Mouse (Mus musculus): ENCODE measurements at regions not wholly inside any gene's neighbourhood (a gene's known extent, or its start where the extent isn't known, plus 50 kb on each side); places are given as distances from the start of the nearest gene placed in this dataset.

DNA sequence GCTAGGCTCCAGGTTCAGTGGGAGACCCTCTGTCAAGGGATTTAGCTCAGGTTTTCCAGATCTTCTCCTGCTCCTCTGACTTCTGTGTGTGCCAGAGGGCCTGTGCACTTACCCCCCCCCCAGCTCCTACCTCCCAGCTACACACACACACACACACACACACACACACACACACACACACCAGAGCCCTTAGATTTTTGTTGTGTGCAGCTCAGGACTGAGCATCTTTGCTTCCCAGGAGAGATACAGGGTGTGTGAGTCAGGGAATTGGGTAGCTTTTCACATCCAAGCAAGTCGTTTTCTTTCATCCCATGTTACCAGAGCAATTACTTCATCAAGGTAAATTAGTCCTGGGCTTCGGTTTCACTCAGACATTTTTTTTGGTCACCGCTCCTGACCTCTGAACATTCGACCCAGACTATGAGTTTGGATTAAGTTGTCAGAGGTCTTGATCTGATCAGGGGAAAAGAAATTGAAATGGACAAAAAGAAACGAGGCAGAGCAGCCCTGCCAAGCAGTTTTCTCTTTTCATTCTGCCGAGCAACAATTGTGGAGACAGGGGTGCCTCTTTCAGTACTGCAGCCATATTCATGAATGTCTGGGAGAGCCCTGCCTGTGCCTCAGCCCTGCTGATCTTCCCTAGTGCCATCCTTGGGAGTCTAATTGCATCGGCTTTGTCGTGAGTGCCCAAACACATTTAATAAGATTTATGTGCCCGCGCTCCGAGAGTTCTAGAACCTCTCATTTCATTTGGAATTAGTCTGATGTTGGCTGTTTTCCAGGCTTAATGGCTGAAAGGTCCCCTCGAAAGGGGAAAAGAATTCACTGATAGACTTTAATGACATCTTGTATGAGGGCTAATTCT, 241.3 kb downstream of the 1500009L16Rik start:
- DNase-seq (ENCODE audit: low spot score in 2 of 2) = no peak

GRCm38 (mm10) chr10:83964838-83965237, 242.2 kb downstream of the 1500009L16Rik start:
- DNase-seq (ENCODE audit: low spot score in 2 of 2) = no peak

DNA sequence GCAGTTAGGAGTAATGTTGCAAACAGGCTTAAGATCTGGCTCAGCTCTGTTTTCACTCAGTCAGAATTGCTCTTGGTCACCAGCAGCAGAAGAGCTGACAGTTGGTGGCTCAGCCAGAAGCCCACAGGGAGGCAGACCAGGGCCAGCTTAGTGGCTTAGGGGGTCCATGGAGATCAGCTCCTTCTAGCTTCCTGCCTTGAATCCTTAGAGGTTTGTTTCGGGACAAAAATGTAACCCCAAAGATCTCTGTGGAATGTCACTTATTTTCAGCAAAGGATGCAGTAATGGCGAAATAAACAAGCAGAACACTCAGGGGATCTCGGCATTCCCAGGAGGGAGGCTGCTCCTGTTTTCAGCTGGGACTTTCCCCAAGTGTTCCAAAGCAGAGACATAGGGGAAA, 247.8 kb downstream of the 1500009L16Rik start:
- no peak for DNase-seq (ENCODE audit: low spot score in 2 of 2)

DNA sequence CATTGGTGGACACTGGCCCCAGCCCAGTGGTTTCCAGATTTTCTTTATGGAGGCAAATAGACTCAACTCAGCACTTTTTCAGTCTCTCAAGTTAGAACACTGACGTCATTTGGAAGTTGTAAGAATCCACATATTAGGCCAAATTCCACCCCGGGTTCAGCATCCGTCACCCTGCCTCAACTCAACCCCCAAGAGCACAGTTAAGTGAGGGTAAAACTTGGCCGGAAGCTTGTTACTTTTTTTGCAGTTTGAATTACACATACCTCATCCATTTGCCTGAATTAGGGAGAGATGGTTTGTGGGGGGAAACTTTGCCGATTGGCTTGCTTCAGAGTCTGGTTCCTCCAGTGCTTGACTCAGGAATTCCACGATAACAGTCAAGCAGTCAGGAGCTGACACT, 251.9 kb downstream of the 1500009L16Rik start:
- no peak for DNase-seq (ENCODE audit: low spot score in 2 of 2)

- no peak for DNase-seq (ENCODE audit: low spot score in 2 of 2)
Measured at GRCm38 (mm10) chr10:83976548-83976947, 253.9 kb downstream of the 1500009L16Rik start.

- DNase-seq (ENCODE audit: low spot score in 2 of 2) = no peak
Measured at GRCm38 (mm10) chr10:83979930-83980329, 257.3 kb downstream of the 1500009L16Rik start.

- peak in 1 of 2 experiments; percentile 8 for DNase-seq (ENCODE audit: low spot score in 2 of 2)
Measured at GRCm38 (mm10) chr10:83984697-83985415, 262.2 kb downstream of the 1500009L16Rik start.

DNA sequence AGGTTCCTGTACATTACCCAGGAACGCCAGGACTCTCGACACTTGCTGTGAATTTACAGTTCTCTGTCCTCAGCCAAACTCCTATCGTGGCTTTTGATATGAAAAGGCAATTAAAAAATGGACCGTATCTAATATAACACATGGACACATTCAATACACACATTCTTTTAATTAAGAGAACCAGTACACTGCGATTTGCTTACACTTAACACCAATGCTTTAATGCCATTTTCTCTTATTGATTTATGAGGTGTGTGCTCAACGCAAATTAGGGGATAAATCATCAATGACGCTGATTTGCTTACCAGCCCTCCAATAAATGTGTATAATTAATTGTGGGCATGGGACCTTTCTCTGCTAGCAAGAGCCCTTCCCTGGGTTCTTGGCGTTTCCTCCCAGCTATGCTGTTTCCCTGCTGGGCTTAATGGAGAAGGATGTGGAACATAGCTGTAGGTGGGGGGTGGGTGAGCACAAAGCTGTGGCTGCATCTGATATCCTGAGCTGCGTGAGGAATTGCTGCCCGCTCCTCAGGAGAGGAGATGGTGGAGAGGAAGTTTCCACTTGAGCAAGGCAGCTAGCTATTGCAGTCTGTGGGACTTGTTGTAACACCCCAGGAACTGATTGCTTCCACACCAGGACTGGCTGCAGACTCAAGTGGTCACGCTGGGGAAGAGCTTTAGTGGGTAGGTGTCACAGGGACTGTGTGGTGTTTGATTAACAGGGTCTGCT, 270.1 kb downstream of the 1500009L16Rik start:
- DNase-seq (ENCODE audit: low spot score in 2 of 2) = no peak

DNA sequence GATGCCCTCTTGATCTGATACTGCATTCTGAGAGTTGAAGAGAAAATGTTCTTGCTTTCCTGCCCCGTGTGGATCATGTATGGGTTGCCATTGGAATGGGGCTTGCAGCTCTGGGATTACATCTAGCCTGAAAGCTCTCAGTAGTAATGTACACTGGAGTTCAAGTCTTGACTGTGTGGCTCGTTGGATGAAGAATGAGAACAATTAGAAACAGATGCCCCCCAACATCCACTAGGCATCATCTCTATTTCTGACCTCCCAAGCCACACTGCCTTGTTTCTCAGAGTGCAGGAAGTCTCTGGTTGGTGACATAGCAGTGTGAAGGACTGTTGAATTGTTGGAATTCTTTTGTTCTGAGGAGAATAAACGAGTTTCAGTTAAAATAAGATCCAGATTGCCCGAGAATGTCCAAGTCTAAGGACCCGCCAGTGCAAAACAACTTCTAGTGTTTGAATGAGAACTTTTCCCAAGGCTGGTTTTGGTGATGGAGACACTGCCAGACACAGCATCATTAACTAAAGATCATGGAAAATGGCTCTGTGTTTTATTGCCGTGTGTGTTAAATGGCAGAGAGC, 272.4 kb downstream of the 1500009L16Rik start:
- DNase-seq (ENCODE audit: low spot score in 2 of 2) = no peak

GRCm38 (mm10) chr10:83995913-83996312, 273.2 kb downstream of the 1500009L16Rik start:
- no peak for DNase-seq (ENCODE audit: low spot score in 2 of 2)

GRCm38 (mm10) chr10:83996489-83996888, 273.8 kb downstream of the 1500009L16Rik start:
- no peak for DNase-seq (ENCODE audit: low spot score in 2 of 2)

GRCm38 (mm10) chr10:84000436-84001208, 278.0 kb downstream of the 1500009L16Rik start:
- DNase-seq (ENCODE audit: low spot score in 2 of 2) = no peak

- DNase-seq (ENCODE audit: low spot score in 2 of 2) = no peak
Measured at GRCm38 (mm10) chr10:84002744-84003143, 280.1 kb downstream of the 1500009L16Rik start.

GRCm38 (mm10) chr10:84003601-84004149, 281.0 kb downstream of the 1500009L16Rik start:
- DNase-seq (ENCODE audit: low spot score in 2 of 2) = no peak

DNA sequence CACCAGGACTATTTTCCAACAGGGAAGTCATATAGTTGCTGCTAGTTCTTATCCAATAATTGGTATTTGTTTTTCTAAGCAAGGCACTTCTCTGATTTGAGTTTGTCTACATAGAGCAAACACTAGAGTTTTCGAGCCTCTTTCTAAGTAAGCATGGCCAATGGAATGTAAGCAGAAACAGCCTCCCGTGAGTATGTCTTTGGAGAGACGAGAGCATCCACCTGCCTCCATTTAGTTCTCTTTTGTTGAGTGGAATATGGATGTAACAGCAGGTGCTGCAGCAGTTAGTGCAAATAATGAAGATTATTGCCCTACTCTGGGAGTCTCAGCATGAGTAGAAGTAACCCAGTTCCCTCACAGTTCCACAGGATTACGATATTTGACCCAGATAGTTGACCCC, 286.3 kb downstream of the 1500009L16Rik start:
- no peak for DNase-seq (ENCODE audit: low spot score in 2 of 2)

GRCm38 (mm10) chr10:84019381-84019780, 296.7 kb downstream of the 1500009L16Rik start:
- DNase-seq (ENCODE audit: low spot score in 2 of 2) = peak in 1 of 2 experiments; percentile 74

DNA sequence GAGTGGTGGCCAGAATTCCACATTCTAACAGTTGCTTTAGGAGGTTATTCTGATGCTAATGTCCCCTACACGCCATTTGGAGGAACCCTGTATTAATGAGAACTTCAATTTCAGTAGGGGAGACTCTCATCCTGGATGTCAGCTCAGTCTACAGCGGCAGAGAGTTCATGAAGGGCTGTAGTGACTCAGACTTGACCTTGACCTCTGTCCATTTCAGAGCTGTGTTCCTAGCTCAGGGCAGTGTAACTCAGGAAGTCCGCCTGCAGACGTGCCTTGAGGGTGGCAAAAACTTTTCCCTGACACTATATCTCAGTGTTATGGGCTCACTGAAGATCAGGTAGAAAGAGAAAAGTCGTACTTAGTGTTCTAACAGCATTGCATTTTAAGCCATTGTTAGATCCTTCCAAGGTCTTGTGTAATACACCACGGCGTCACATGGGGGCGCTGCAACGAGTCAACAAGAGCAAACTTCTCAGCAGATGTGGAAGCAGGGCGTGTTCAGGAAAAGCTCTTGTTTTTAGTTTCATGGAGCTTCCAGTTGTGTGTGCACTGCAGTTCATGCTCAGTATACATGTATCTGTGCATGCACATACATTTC, 297.5 kb downstream of the 1500009L16Rik start:
- peak in 1 of 2 experiments; percentile 51 for DNase-seq (ENCODE audit: low spot score in 2 of 2)

DNA sequence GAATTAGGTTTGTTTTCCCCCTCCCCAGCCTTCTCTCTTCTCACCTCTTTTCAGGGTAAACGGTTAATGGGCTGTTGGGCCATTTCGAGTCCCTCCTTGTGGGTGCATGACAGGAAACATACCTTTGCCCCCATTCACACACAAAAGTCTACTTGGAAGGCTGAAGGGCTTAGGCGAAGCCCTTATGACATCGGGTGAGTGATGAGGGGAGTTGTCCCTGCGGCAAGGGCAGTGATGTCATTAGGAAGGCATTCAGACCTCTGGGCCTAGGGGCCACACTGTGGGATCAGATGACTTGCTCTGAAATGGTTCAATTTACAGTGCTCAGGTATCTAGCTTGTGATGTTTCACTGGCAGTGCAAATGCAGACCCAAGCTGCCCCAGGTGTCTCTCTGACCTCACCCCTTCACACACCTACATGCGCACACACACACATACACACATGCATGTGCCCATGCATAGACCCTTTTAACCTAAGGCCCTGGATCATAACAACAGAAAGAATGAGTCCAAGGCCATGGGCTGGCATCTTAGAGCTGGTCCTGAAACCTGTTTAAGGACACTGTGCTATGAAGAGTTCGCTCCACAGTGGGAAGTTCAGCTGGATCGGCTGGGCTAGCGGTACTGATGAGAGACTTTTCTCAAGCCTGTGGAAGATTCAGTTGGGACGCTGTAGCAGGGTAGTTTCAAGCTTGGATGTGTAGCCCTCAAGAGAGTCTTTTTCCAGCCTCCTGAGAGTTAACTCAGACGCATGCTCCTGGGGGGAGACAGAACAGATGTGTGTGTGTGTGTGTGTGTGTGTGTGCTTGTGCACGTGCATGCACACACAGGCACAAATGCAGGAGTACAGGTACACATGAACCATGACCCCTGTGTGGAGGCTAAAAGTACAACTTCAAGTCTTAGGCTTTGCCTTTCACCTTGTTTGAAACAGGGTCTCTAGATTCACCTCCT, 298.8 kb downstream of the 1500009L16Rik start:
- no peak for DNase-seq (ENCODE audit: low spot score in 2 of 2)

GRCm38 (mm10) chr10:84024294-84024693, 301.6 kb downstream of the 1500009L16Rik start:
- DNase-seq (ENCODE audit: low spot score in 2 of 2) = no peak

Measured in left cerebral cortex, adult 9 months (tissue).